Mouse (Mus musculus) embryonic fibroblast, embryonic 13.5 days (primary cell): ENCODE measurements around the gene 2900011O08Rik. TPM values are rescaled to one million over a fixed set of nuclear protein-coding genes. Genes with fewer than 3 reads are reported as not detected.

Experiments
- H3K27ac ChIP-seq: 2 replicates; pipeline ENCODE4 v1.5.1; 2012; ENCODE audit warnings: low read length, control low read depth, inconsistent platforms; ENCODE audit not compliant: insufficient read depth
- H3K4me1 ChIP-seq: 2 replicates; pipeline ENCODE4 v1.6.1; 2011; ENCODE audit warnings: low read length; ENCODE audit not compliant: control insufficient read depth, insufficient read depth
- H3K4me3 ChIP-seq: 2 replicates; pipeline ENCODE4 v1.5.1; 2011; ENCODE audit warnings: mild to moderate bottlenecking, control low read depth, low read length; ENCODE audit not compliant: insufficient read depth
- CTCF ChIP-seq: IDR thresholded peaks from 2 replicates; pipeline ENCODE4 v1.5.1; 2011; ENCODE audit warnings: mild to moderate bottlenecking, control low read depth, low read length, moderate library complexity, borderline replicate concordance; ENCODE audit not compliant: insufficient read depth
- POLR2A ChIP-seq: IDR thresholded peaks from 2 replicates; pipeline ENCODE4 v1.6.1; 2011; ENCODE audit warnings: low read depth, mild to moderate bottlenecking, control low read depth, low read length, moderate library complexity
- polyA plus RNA-seq: library from polyadenylated mRNA; stranded (reverse); fragments of >200 nt; gene quantifications from 2 replicates; pipeline ENCODE4 v1.2.4, GENCODE M21; 2011; ENCODE audit warnings: low read depth; ENCODE audit not compliant: missing spikeins, insufficient read length

2900011O08Rik gene
- polyA plus RNA-seq: 0.65 and 1.1 TPM in 2 replicates

GRCm38 (mm10) chr16:13986574-13987478 is at the start of gene 2900011O08Rik, which contains the start of gene Ifitm7:
2900011O08Rik (plus strand) TSS chr16:13986604.
Ifitm7 (minus strand) TSS chr16:13986888.
- TF ChIP-seq CTCF: no peak
- TF ChIP-seq POLR2A: no peak
- peak within 1 kb of the TSS; percentile 30 for H3K4me3 ChIP-seq
- H3K27ac ChIP-seq: no peak within 1 kb of the TSS
- H3K4me1 ChIP-seq: no peaks in the 10 kb centered on the region

GRCm38 (mm10) chr16:13940139-13940846 is 46.1 kb upstream of the 2900011O08Rik start:
- H3K27ac ChIP-seq: no peak overlapping the region
- 0 out of 2 replicates have a peak, but pooled peaks cover 2% of the 10 kb centered on the region for H3K4me1 ChIP-seq
- H3K4me3 ChIP-seq: peak overlapping the region; percentile 39
- TF ChIP-seq CTCF (no peak), POLR2A (no peak)

- H3K4me3 ChIP-seq: peak overlapping the region; percentile 39
- 0 out of 2 replicates have a peak, but pooled peaks cover 2% of the 10 kb centered on the region for H3K4me1 ChIP-seq
- no peak overlapping the region for H3K27ac ChIP-seq
- TF ChIP-seq CTCF: no peak
- TF ChIP-seq POLR2A: no peak
These were observed 45.5 kb upstream of the 2900011O08Rik start for GRCm38 (mm10) chr16:13940847-13941395.

- H3K27ac ChIP-seq: no peak overlapping the region
- 0 out of 2 replicates have a peak, but pooled peaks cover 2% of the 10 kb centered on the region for H3K4me1 ChIP-seq
- TF ChIP-seq CTCF (no peak), POLR2A (no peak)
- no peak overlapping the region for H3K4me3 ChIP-seq
These were observed 42.2 kb upstream of the 2900011O08Rik start for GRCm38 (mm10) chr16:13944178-13944577.

GRCm38 (mm10) chr16:13944752-13945151 is 41.7 kb upstream of the 2900011O08Rik start:
- no peak overlapping the region; the same call in 1 of the 2 replicates for H3K27ac ChIP-seq
- H3K4me1 ChIP-seq: 0 out of 2 replicates have a peak, but pooled peaks cover 2% of the 10 kb centered on the region
- TF ChIP-seq POLR2A: no peak
- no peak for TF ChIP-seq CTCF
- no peak overlapping the region for H3K4me3 ChIP-seq

- H3K4me1 ChIP-seq: 0 out of 2 replicates have a peak, but pooled peaks cover 2% of the 10 kb centered on the region
- H3K4me3 ChIP-seq: no peak overlapping the region
- H3K27ac ChIP-seq: no peak overlapping the region; the same call in 1 of the 2 replicates
- TF ChIP-seq POLR2A (no peak), CTCF (no peak)
These were observed 41.3 kb upstream of the 2900011O08Rik start for GRCm38 (mm10) chr16:13945153-13945552.

GRCm38 (mm10) chr16:13946306-13946705 is 40.1 kb upstream of the 2900011O08Rik start:
- Histone ChIP-seq H3K4me3 (no peak overlapping the region), H3K27ac (no peak overlapping the region), H3K4me1 (0 out of 2 replicates have a peak, but pooled peaks cover 2% of the 10 kb centered on the region)
- TF ChIP-seq POLR2A: no peak
- no peak for TF ChIP-seq CTCF

GRCm38 (mm10) chr16:13951245-13951644 is 35.2 kb upstream of the 2900011O08Rik start:
- H3K4me1 ChIP-seq: no peaks in the 10 kb centered on the region
- H3K27ac ChIP-seq: no peak overlapping the region
- no peak for TF ChIP-seq POLR2A
- no peak for TF ChIP-seq CTCF
- H3K4me3 ChIP-seq: no peak overlapping the region

GRCm38 (mm10) chr16:13962053-13962452 is 24.4 kb upstream of the 2900011O08Rik start:
- no peak for TF ChIP-seq POLR2A
- TF ChIP-seq CTCF: no peak
- Histone ChIP-seq H3K4me3 (no peak overlapping the region), H3K4me1 (no peaks in the 10 kb centered on the region), H3K27ac (no peak overlapping the region)

GRCm38 (mm10) chr16:13969096-13969495 is 17.3 kb upstream of the 2900011O08Rik start:
- no peaks in the 10 kb centered on the region for H3K4me1 ChIP-seq
- TF ChIP-seq CTCF (no peak), POLR2A (no peak)
- H3K27ac ChIP-seq: no peak overlapping the region
- H3K4me3 ChIP-seq: no peak overlapping the region
